Mouse (Mus musculus) C2C12 (cell line): ENCODE measurements around the gene Slx1b.

Experiments used
- CTCF ChIP-seq: IDR thresholded peaks from one replicate; pipeline ENCODE4 v1.5.1; 2011; ENCODE audit not compliant: control insufficient read depth, insufficient read depth, insufficient read length
- MYOD1 ChIP-seq: IDR thresholded peaks from one replicate; pipeline ENCODE4 v1.6.1; 2011; ENCODE audit warnings: low read depth; ENCODE audit not compliant: control insufficient read depth, insufficient read length
- MYOG ChIP-seq: IDR thresholded peaks from one replicate; pipeline ENCODE4 v1.6.1; 2011; ENCODE audit not compliant: control insufficient read depth, insufficient read length; ENCODE audit errors: extremely low read depth
- USF1 ChIP-seq: IDR thresholded peaks from one replicate; pipeline ENCODE4 v1.6.1; 2011; ENCODE audit warnings: low read depth, mild to moderate bottlenecking, control low read depth, moderate library complexity

GRCm38 (mm10) chr7:126690737-126691136 lies 4.8 kb downstream of the Slx1b start:
- no peak for TF ChIP-seq CTCF
- no peak for TF ChIP-seq MYOD1
- no peak for TF ChIP-seq USF1
- no peak for TF ChIP-seq MYOG
